Comparison of ENCODE assay signal across 24 mouse cellular contexts in the genomic region with DNA sequence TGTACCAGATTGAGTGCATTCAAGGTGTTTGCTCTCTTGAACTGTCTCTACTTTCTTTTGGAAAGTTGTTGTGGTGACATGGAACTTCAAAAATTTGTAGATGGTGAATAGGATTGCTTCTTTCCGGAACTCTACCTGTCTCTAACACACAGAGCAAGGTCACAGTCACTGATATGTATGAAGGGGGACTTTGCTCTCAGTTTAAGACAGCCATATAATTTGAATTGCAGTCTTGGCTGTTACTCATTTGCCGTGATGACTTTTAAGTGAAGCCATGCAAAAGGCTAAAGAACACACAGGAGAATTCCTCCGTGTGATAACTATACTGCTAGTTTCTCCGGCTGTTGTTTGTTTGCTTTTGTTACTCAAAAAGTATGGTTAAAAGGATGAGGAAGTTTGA.
DNase-seq lines count a peak whose midpoint lies in the region; ATAC-seq lines count a peak whose summit lies in the region.
"Had no signal": no experiment of that assay in that cellular context is flagged by ENCODE, and none has a peak within 500 bp of the region (broad histone marks: within the 10 kb centered on the region; RNA-seq: fewer than 3 reads in every experiment).

No protein-coding gene starts in this region.

- H3K4me2 ChIP-seq in forebrain, embryonic 11.5 days (ENCODE audit: low read depth, low read length, severe bottlenecking) = peak overlapping the region; percentile 29; the same call in 1 of the 2 replicates
- no peak overlapping the region for H3K4me2 ChIP-seq in forebrain, embryonic 13.5 days
- H3K4me2 ChIP-seq in kidney, embryonic 15.5 days = 0 out of 2 replicates have a peak overlapping the region, but pooled peaks have one; percentile 61
- peak overlapping the region; percentile 71; the same call in 1 of the 2 replicates for H3K4me2 ChIP-seq in hindbrain, embryonic 15.5 days
- H3K4me2 ChIP-seq in neural tube, embryonic 13.5 days = peak overlapping the region; percentile 69; the same call in 1 of the 2 replicates

- no peak overlapping the region for H3K9ac ChIP-seq in forebrain, embryonic 11.5 days (ENCODE audit: low read length)
- no peak overlapping the region for H3K9ac ChIP-seq in forebrain, embryonic 13.5 days
- H3K9ac ChIP-seq in kidney, embryonic 15.5 days = no peak overlapping the region
- H3K9ac ChIP-seq in hindbrain, embryonic 15.5 days = no peak overlapping the region
- no peak overlapping the region for H3K9ac ChIP-seq in neural tube, embryonic 13.5 days
- H3K9ac ChIP-seq: embryonic facial prominence, embryonic 13.5 days; heart, embryonic 15.5 days; liver, postnatal 0 days; midbrain, embryonic 15.5 days had no signal

- H3K27ac ChIP-seq in forebrain, embryonic 11.5 days (ENCODE audit: low read depth, low read length) = no peak overlapping the region
- no peak overlapping the region for H3K27ac ChIP-seq in forebrain, embryonic 13.5 days
- H3K27ac ChIP-seq in kidney, embryonic 15.5 days = peak overlapping the region; percentile 87
- H3K27ac ChIP-seq in hindbrain, embryonic 15.5 days (replicated peaks) = 0 out of 2 replicates have a peak overlapping the region, but pooled peaks have one; percentile 84
- peak overlapping the region; percentile 96 for H3K27ac ChIP-seq in neural tube, embryonic 13.5 days (replicated peaks)
- H3K27ac ChIP-seq: embryonic facial prominence, embryonic 13.5 days; heart, adult 2 months; heart, embryonic 15.5 days; midbrain, embryonic 15.5 days had no signal

- WGBS in forebrain, embryonic 11.5 days = 36% methylated on average over 4 of the region's 4 CpGs
- 30% methylated on average over 4 of the region's 4 CpGs for WGBS in forebrain, embryonic 13.5 days
- WGBS in kidney, embryonic 15.5 days = 34% methylated on average over 4 of the region's 4 CpGs
- 32% methylated on average over 4 of the region's 4 CpGs for WGBS in hindbrain, embryonic 15.5 days
- 14% methylated on average over 4 of the region's 4 CpGs for WGBS in neural tube, embryonic 13.5 days

- peaks cover 8% of the 10 kb centered on the region; the same call in 1 of the 2 replicates for H3K4me1 ChIP-seq in forebrain, embryonic 11.5 days (replicated peaks; ENCODE audit: control insufficient read depth, insufficient read depth, low read length)
- H3K4me1 ChIP-seq in forebrain, embryonic 13.5 days = peaks cover 42% of the 10 kb centered on the region
- peaks cover 39% of the 10 kb centered on the region for H3K4me1 ChIP-seq in kidney, embryonic 15.5 days
- peaks cover 53% of the 10 kb centered on the region for H3K4me1 ChIP-seq in hindbrain, embryonic 15.5 days (replicated peaks)
- peaks cover 60% of the 10 kb centered on the region for H3K4me1 ChIP-seq in neural tube, embryonic 13.5 days (replicated peaks)

- no peak overlapping the region for H3K4me3 ChIP-seq in forebrain, embryonic 11.5 days (ENCODE audit: low read depth, low read length)
- H3K4me3 ChIP-seq in forebrain, embryonic 13.5 days = no peak overlapping the region
- H3K4me3 ChIP-seq in kidney, embryonic 15.5 days (replicated peaks) = no peak overlapping the region
- no peak overlapping the region for H3K4me3 ChIP-seq in hindbrain, embryonic 15.5 days
- no peak overlapping the region for H3K4me3 ChIP-seq in neural tube, embryonic 13.5 days
- H3K4me3 ChIP-seq: heart, adult 2 months; heart, embryonic 15.5 days; myocyte had no signal

- DNase-seq in forebrain, embryonic 11.5 days (ENCODE audit: low spot score) = no peak
- DNase-seq in kidney, postnatal 14 days = no peak
- no peak for DNase-seq in c-Kit-positive CD71-positive TER-119-positive erythroid progenitor cells, embryonic 14.5 days (ENCODE audit: low spot score)
- DNase-seq in thymus, postnatal 36 days = no peak
- DNase-seq: adrenal gland, postnatal 14 days; cerebellum, adult 11 months; cerebellum, postnatal 14 days; gastrocnemius, postnatal 14 days; heart, adult 2 months; heart, postnatal 4 days; kidney, adult 8-10 months; liver, postnatal 0 days; lung, postnatal 10 days; retina, postnatal 1 day; thymus, adult 2 months had no signal

- H3K27me3 ChIP-seq in forebrain, embryonic 11.5 days (ENCODE audit: control insufficient read depth, insufficient read depth, low read length) = peaks cover 6% of the 10 kb centered on the region; the same call in 1 of the 2 replicates
- H3K27me3 ChIP-seq in forebrain, embryonic 13.5 days = peaks cover 43% of the 10 kb centered on the region
- no peaks in the 10 kb centered on the region for H3K27me3 ChIP-seq in kidney, embryonic 15.5 days
- H3K27me3 ChIP-seq in hindbrain, embryonic 15.5 days = no peaks in the 10 kb centered on the region
- no peaks in the 10 kb centered on the region for H3K27me3 ChIP-seq in neural tube, embryonic 13.5 days
- H3K27me3 ChIP-seq: embryonic facial prominence, embryonic 13.5 days; heart, embryonic 15.5 days had no signal

- no peaks in the 10 kb centered on the region for H3K9me3 ChIP-seq in forebrain, embryonic 11.5 days (ENCODE audit: control insufficient read depth, low read length)
- H3K9me3 ChIP-seq in forebrain, embryonic 13.5 days (replicated peaks) = no peaks in the 10 kb centered on the region
- no peaks in the 10 kb centered on the region for H3K9me3 ChIP-seq in kidney, embryonic 15.5 days (replicated peaks)
- H3K9me3 ChIP-seq in hindbrain, embryonic 15.5 days = no peaks in the 10 kb centered on the region
- H3K9me3 ChIP-seq in neural tube, embryonic 13.5 days = no peaks in the 10 kb centered on the region
- H3K9me3 ChIP-seq: embryonic facial prominence, embryonic 13.5 days; G1E; heart, embryonic 15.5 days; midbrain, embryonic 15.5 days had no signal

- no peaks in the 10 kb centered on the region for H3K36me3 ChIP-seq in forebrain, embryonic 11.5 days (ENCODE audit: control insufficient read depth, insufficient read depth, low read length)
- peaks cover 5% of the 10 kb centered on the region; the same call in 1 of the 2 replicates for H3K36me3 ChIP-seq in forebrain, embryonic 13.5 days (ENCODE audit: poor library complexity, severe bottlenecking)
- peaks cover 6% of the 10 kb centered on the region for H3K36me3 ChIP-seq in kidney, embryonic 15.5 days
- H3K36me3 ChIP-seq in hindbrain, embryonic 15.5 days = no peaks in the 10 kb centered on the region
- H3K36me3 ChIP-seq in neural tube, embryonic 13.5 days = peaks cover 8% of the 10 kb centered on the region
- H3K36me3 ChIP-seq: G1E; midbrain, embryonic 15.5 days had no signal

- no peak for ATAC-seq in forebrain, embryonic 11.5 days (replicated peaks; ENCODE audit: low FRiP score)
- ATAC-seq in forebrain, embryonic 13.5 days = no peak
- ATAC-seq in kidney, embryonic 15.5 days (replicated peaks; ENCODE audit: low FRiP score) = no peak
- no peak for ATAC-seq in hindbrain, embryonic 15.5 days (ENCODE audit: low FRiP score, low read depth)
- no peak for ATAC-seq in neural tube, embryonic 13.5 days (ENCODE audit: low read depth)
- ATAC-seq: liver, postnatal 0 days had no signal

Comparison
In these comparisons a context has a peak if more than half of its experiments do, and no peak if none do; other contexts are left out.
1. H3K27ac ChIP-seq: peak in kidney, embryonic 15.5 days (single experiment), hindbrain, embryonic 15.5 days (single experiment) and neural tube, embryonic 13.5 days (single experiment); none in forebrain, embryonic 11.5 days (single experiment) and forebrain, embryonic 13.5 days (single experiment).